Mouse (Mus musculus) frontal cortex, postnatal 25 days (tissue): ENCODE results near the gene Shroom4.
"Not testable (repeated sequence)": the region's sequence is repeated elsewhere in the genome, so short reads cannot be mapped to it uniquely, and the experiment has no call there.

Experiments
- DNase-seq, 2 experiments: peaks; one replicate each; pipeline ENCODE4 v3.0.0; 2022; ENCODE audit warnings: low spot score in 2 of 2

Shroom4 gene

GRCm38 (mm10) chrX:6399626-6400397 is at the start of gene Shroom4:
Gene Shroom4, plus strand, starts transcription at chrX:6399854.
- peak; percentile 8 to 20 for DNase-seq

GRCm38 (mm10) chrX:6356876-6357275 is 42.8 kb upstream of the Shroom4 start:
- DNase-seq: no peak

GRCm38 (mm10) chrX:6357503-6358114 is 42.0 kb upstream of the Shroom4 start:
- no peak for DNase-seq

- no peak for DNase-seq
These were observed 30.8 kb upstream of the Shroom4 start for GRCm38 (mm10) chrX:6368822-6369221.

GRCm38 (mm10) chrX:6370706-6371105 is 28.9 kb upstream of the Shroom4 start:
- no peak for DNase-seq

- no peak for DNase-seq
These were observed 5.8 kb upstream of the Shroom4 start for GRCm38 (mm10) chrX:6393861-6394260.

- DNase-seq: no peak
These were observed 461 bp upstream of the Shroom4 start for GRCm38 (mm10) chrX:6399193-6399592.

GRCm38 (mm10) chrX:6400398-6401020 is 855 bp downstream of the Shroom4 start:
- no peak for DNase-seq

GRCm38 (mm10) chrX:6402921-6403320 is 3.3 kb downstream of the Shroom4 start:
- DNase-seq: no peak

GRCm38 (mm10) chrX:6409114-6409513 is 9.5 kb downstream of the Shroom4 start:
- no peak for DNase-seq

GRCm38 (mm10) chrX:6415412-6415811 is 15.8 kb downstream of the Shroom4 start:
- no peak for DNase-seq

GRCm38 (mm10) chrX:6415936-6416335 is 16.3 kb downstream of the Shroom4 start:
- no peak for DNase-seq

GRCm38 (mm10) chrX:6418140-6418539 is 18.5 kb downstream of the Shroom4 start:
- no peak for DNase-seq

GRCm38 (mm10) chrX:6435260-6435659 is 35.6 kb downstream of the Shroom4 start:
- no peak for DNase-seq

- DNase-seq: no peak
These were observed 46.8 kb downstream of the Shroom4 start for GRCm38 (mm10) chrX:6446422-6446821.

- peak in 1 of 2 experiments; percentile 3 for DNase-seq
These were observed 48.3 kb downstream of the Shroom4 start for GRCm38 (mm10) chrX:6448001-6448400.

GRCm38 (mm10) chrX:6453220-6453619 is 53.6 kb downstream of the Shroom4 start:
- no peak for DNase-seq

GRCm38 (mm10) chrX:6469251-6469650 is 69.6 kb downstream of the Shroom4 start:
- not testable (repeated sequence) for DNase-seq

- not testable (repeated sequence) for DNase-seq
These were observed 72.9 kb downstream of the Shroom4 start for GRCm38 (mm10) chrX:6472563-6472962.

- no peak for DNase-seq
These were observed 75.5 kb downstream of the Shroom4 start for GRCm38 (mm10) chrX:6475177-6475576.

GRCm38 (mm10) chrX:6482268-6482667 is 82.6 kb downstream of the Shroom4 start:
- DNase-seq: no peak

GRCm38 (mm10) chrX:6483817-6484216 is 84.2 kb downstream of the Shroom4 start:
- DNase-seq: no peak

GRCm38 (mm10) chrX:6490433-6490832 is 90.8 kb downstream of the Shroom4 start:
- no peak for DNase-seq
